Mouse (Mus musculus) cerebellum, adult 11-12 months (tissue): ENCODE results near the gene Aldh3a2.
"Not testable (repeated sequence)": the region's sequence is repeated elsewhere in the genome, so short reads cannot be mapped to it uniquely, and the experiment has no call there.

Experiments used
- DNase-seq: peaks from one replicate; pipeline ENCODE4 v3.0.0; 2022

The Aldh3a2 gene

GRCm38 (mm10) chr11:61207487-61208246 lies 59.6 kb downstream of the Aldh3a2 start, which contains the start of gene Aldh3a1:
TSS of gene Aldh3a1 (plus strand) at chr11:61207537.
- no peak for DNase-seq

GRCm38 (mm10) chr11:61206136-61206535 lies 61.1 kb downstream of the Aldh3a2 start:
- no peak for DNase-seq

- peak; percentile 49 for DNase-seq
Observed at GRCm38 (mm10) chr11:61205167-61205950, 61.9 kb downstream of the Aldh3a2 start.

- DNase-seq, result no peak
Observed at GRCm38 (mm10) chr11:61202810-61203209, 64.5 kb downstream of the Aldh3a2 start.

GRCm38 (mm10) chr11:61202186-61202585 lies 65.1 kb downstream of the Aldh3a2 start:
- no peak for DNase-seq

- no peak for DNase-seq
Observed at GRCm38 (mm10) chr11:61199620-61200362, 67.5 kb downstream of the Aldh3a2 start.

- DNase-seq, result no peak
Observed at GRCm38 (mm10) chr11:61197935-61198334, 69.3 kb downstream of the Aldh3a2 start.

GRCm38 (mm10) chr11:61196616-61197353 lies 70.5 kb downstream of the Aldh3a2 start:
- no peak for DNase-seq

GRCm38 (mm10) chr11:61193392-61193791 lies 73.9 kb downstream of the Aldh3a2 start:
- DNase-seq, result peak; percentile 79

GRCm38 (mm10) chr11:61192779-61193178 lies 74.5 kb downstream of the Aldh3a2 start:
- no peak for DNase-seq

GRCm38 (mm10) chr11:61192123-61192522 lies 75.1 kb downstream of the Aldh3a2 start:
- not testable (repeated sequence) for DNase-seq

GRCm38 (mm10) chr11:61190776-61191175 lies 76.5 kb downstream of the Aldh3a2 start:
- no peak for DNase-seq

- no peak for DNase-seq
Observed at GRCm38 (mm10) chr11:61183820-61184219, 83.4 kb downstream of the Aldh3a2 start.

- DNase-seq, result no peak
Observed at GRCm38 (mm10) chr11:61181624-61182023, 85.6 kb downstream of the Aldh3a2 start.

GRCm38 (mm10) chr11:61180361-61180760 lies 86.9 kb downstream of the Aldh3a2 start:
- no peak for DNase-seq

- no peak for DNase-seq
Observed at GRCm38 (mm10) chr11:61176321-61176720, 90.9 kb downstream of the Aldh3a2 start.

GRCm38 (mm10) chr11:61175778-61176177 lies 91.5 kb downstream of the Aldh3a2 start:
- DNase-seq, result no peak

- DNase-seq, result peak; percentile 100
Observed at GRCm38 (mm10) chr11:61174821-61175658, 92.2 kb downstream of the Aldh3a2 start, which contains the start of gene Usp22. TSS of gene Usp22 (minus strand) at chr11:61175055.

GRCm38 (mm10) chr11:61174291-61174820 lies 92.9 kb downstream of the Aldh3a2 start:
- no peak for DNase-seq

GRCm38 (mm10) chr11:61173477-61173876 lies 93.8 kb downstream of the Aldh3a2 start:
- DNase-seq, result not testable (repeated sequence)
